Mouse (Mus musculus): ENCODE measurements around the gene Poll.

Gene Poll

GRCm38 (mm10) chr19:45578976-45579375 is 18.6 kb upstream of the Poll start:
- in situ Hi-C loops (cut with MboI, MseI) = no loop called here

GRCm38 (mm10) chr19:45577141-45577750 is 16.9 kb upstream of the Poll start:
- in situ Hi-C loops (cut with MboI, MseI) = no loop called here

DNA sequence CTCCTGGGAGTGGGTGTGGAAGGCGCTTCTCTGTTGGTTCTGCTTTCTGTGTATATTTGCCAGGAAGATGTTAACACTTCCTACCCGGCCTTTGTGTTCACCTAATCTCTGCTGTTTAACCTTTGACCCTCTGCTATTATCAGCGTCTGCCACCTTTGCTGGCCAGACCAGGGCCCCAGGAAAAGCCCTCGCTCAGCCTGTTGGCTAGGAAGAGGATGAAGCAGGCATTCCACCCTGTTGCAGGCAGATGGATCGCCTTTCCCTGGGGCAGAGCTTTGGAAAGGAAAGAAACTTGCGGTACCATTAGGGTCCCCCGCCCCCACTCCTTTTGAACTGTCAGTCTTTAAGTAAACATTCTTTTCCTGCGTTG is 15.3 kb upstream of the Poll start:
- in situ Hi-C loops (cut with MboI, MseI) = no loop called here

DNA sequence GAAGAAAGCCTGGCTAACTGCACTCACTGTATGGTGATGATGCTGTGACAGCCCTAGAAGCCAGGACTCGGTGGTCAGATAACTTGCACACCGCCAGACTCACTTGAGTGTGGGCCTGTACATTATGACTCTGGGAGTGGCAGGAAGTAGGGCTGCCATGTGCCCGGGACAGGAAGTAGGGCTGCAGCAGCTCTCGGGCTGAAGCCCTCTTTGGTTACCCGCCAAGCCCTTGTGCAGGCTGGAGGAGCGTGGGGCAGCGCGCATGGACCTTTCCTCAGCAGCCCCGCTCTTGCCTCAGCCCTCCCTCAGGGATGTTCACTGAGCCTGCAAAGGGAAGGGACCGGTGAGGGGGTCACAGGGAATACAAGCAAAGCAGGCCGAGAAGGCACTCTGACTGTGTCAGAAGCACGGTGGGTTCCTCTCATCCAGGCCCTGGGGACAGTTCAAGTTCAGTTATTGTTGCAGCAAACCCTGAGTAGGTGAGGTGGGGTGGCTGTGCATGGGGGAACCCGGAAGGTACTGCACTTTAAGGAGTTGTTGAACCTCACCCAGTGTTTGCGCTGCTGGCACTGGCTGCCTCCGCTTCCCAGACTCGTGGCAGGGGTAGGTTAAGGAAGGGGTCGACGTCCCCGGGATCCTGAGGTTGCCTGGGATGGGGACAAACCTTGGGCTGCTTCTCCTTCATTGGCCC is 14.8 kb upstream of the Poll start:
- in situ Hi-C loops (cut with MboI, MseI) = loop anchor here (5.0 to 25.0 kb wide), 2 partner anchors 162 to 172 kb away; partner anchors contain the start of genes Npm3 (in 2 of the 2) and Fgf8 (in 1 of the 2)

DNA sequence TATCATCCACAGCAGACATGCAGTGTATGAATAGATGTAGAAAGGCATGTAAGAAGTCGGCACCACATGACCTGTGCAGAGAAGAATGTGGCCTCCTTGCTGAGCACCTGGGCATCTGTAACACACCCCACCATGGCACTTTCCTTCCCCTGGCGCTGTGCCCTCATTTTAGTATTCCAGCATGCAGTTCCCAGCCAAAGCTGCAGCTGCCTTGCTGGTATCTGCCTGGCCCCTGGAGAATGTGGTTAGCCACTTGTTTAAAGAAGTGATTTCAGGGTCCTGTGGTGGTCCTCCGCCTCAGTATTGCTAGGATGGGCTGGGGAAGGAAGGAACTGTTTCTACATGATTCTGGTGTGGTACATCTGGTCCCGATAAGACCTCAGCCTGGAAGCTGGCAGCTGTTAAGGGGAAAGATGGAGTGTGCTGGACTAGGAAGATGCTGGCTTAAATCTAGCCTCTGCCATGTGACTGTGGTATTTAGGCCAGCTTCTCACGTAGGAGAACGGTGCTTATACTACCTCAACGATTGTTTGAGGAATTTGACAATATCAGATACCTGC is 14.1 kb upstream of the Poll start:
- in situ Hi-C loops (cut with MboI, MseI) = loop anchor here (5.0 to 25.0 kb wide), 2 partner anchors 163 to 173 kb away; partner anchors contain the start of genes Npm3 (in 2 of the 2) and Fgf8 (in 1 of the 2)

DNA sequence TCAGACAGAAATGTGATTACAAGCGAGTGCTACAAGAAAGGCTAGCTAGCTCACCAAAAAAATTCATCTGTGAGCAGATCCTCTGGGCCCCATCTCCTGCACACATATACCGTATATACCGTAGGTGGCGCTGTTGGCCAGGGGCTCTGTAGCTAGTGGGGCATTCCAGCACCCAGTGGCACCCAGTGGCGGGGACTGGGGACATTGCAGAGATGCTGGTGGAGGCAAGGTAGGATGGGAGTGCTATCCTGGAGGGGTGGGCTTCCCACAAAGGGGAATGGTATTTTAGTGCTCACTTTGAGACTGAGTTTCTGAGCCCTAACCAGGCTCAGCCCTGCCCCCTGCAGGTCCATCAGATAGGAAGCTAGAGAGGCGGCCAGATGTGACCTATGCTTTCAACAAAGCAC is 13.5 kb upstream of the Poll start:
- in situ Hi-C loops (cut with MboI, MseI) = loop anchor here (5.0 to 25.0 kb wide), 2 partner anchors 163 to 173 kb away; partner anchors contain the start of genes Npm3 (in 2 of the 2) and Fgf8 (in 1 of the 2)

- in situ Hi-C loops (cut with MboI, MseI) = loop anchor here (5.0 to 25.0 kb wide), 2 partner anchors 164 to 174 kb away; partner anchors contain the start of genes Npm3 (in 2 of the 2) and Fgf8 (in 1 of the 2)
Observed at GRCm38 (mm10) chr19:45573033-45573432, 12.7 kb upstream of the Poll start.

DNA sequence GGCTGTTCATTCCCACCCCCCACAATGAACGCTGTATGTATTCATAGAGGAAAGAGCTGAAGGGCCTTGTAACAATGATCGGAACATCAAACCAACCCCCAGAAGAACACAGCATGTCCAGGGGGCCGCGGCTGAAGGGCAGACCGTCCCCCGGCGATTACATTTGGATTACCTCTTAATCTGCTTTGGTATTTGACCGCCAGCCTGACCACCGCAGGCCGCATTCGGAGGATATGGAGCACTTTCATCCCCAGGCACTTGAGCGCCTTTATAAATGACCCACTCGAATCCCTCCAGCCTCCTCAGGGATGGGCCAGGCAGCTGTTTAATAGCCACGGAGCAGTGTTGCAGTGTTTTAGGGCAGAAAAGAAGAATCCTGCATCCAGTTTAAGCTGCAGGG is 7.0 kb upstream of the Poll start:
- in situ Hi-C loops (cut with MboI, MseI) = loop anchor here in 1 of 2 experiments (25.0 kb wide), 1 partner anchor 170 kb away; the partner anchor contains the start of genes Fgf8 and Npm3

DNA sequence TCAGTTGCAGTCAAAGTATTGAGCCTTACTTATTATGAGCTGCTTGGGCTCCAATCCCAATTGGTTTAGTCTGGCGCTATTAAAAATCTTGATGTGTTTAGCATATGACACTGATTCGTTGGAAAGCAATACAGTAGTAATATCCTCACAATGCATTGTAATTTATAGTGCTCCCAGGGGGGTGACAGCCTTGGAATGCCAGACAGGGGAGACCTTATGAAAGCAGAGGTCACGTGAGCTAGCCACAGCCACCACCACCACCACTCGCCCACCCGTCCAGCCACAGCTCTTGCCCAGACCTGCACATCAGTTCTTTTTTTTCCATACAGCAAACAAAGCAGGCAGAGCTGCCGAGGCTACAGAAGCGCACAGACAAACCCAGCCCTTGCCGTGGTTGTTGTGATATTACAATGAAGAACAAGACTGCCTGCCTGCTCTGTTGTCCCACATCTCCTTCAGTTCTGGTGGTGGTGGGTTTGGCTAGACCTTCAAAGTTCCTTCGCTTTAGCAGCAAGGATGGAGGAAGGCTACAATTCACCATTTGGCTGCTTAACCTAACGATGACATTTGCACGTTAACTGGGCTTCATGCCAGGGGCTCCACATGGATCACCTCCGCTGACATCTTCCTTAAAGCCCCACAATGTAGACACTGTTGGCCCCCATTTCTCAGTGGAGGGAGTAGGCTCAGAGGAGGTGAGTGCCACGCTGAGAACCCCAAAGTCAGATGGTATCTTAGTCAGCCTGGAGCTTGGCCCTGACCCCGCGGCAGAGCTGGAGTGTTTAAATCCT is 5.8 kb upstream of the Poll start:
- in situ Hi-C loops (cut with MboI, MseI) = loop anchor here in 1 of 2 experiments (25.0 kb wide), 1 partner anchor 171 kb away; the partner anchor contains the start of genes Fgf8 and Npm3

GRCm38 (mm10) chr19:45554136-45554535 is 6.2 kb downstream of the Poll start:
- in situ Hi-C loops (cut with MboI, MseI) = loop anchor here in 1 of 2 experiments (25.0 kb wide), 1 partner anchor 183 kb away; the partner anchor contains the start of genes Fgf8 and Npm3

GRCm38 (mm10) chr19:45552187-45552586 is 8.1 kb downstream of the Poll start:
- in situ Hi-C loops (cut with MboI, MseI) = loop anchor here in 1 of 2 experiments (25.0 kb wide), 1 partner anchor 185 kb away; the partner anchor contains the start of genes Fgf8 and Npm3

GRCm38 (mm10) chr19:45549948-45550347 is 10.4 kb downstream of the Poll start:
- in situ Hi-C loops (cut with MboI, MseI) = loop anchor here (5.0 to 25.0 kb wide), 4 partner anchors 187 to 333 kb away; partner anchors contain the start of genes Fgf8 (in 1 of the 2) and Npm3 (in 1 of the 2)

GRCm38 (mm10) chr19:45549128-45549915 is 11.0 kb downstream of the Poll start:
- in situ Hi-C loops (cut with MboI, MseI) = loop anchor here (5.0 kb wide), 3 partner anchors 267 to 332 kb away; no protein-coding TSS in a partner anchor

GRCm38 (mm10) chr19:45548196-45548595 is 12.1 kb downstream of the Poll start:
- in situ Hi-C loops (cut with MboI, MseI) = loop anchor here (5.0 kb wide), 3 partner anchors 266 to 331 kb away; no protein-coding TSS in a partner anchor

DNA sequence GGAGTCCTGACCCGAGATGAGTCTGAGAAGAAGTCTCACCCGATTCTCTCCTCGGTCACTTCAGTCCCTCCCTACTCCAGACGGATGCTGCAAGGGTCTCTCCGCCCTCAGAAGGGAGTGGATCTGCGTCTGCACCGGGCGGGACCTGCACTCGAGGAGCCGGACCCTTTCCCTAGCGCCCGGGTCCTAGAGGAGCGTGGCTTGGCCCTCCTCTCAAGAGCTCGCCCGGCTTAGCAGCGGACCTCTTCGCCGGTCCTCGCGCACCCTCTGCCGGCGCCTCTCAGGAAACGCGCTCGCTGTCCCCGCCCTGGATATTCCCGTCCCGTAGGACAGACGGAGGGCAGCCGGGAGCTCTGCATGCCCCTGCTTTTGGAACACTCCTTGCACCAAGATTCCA is 15.4 kb downstream of the Poll start:
- in situ Hi-C loops (cut with MboI, MseI) = loop anchor here (5.0 kb wide), 3 partner anchors 263 to 328 kb away; no protein-coding TSS in a partner anchor

DNA sequence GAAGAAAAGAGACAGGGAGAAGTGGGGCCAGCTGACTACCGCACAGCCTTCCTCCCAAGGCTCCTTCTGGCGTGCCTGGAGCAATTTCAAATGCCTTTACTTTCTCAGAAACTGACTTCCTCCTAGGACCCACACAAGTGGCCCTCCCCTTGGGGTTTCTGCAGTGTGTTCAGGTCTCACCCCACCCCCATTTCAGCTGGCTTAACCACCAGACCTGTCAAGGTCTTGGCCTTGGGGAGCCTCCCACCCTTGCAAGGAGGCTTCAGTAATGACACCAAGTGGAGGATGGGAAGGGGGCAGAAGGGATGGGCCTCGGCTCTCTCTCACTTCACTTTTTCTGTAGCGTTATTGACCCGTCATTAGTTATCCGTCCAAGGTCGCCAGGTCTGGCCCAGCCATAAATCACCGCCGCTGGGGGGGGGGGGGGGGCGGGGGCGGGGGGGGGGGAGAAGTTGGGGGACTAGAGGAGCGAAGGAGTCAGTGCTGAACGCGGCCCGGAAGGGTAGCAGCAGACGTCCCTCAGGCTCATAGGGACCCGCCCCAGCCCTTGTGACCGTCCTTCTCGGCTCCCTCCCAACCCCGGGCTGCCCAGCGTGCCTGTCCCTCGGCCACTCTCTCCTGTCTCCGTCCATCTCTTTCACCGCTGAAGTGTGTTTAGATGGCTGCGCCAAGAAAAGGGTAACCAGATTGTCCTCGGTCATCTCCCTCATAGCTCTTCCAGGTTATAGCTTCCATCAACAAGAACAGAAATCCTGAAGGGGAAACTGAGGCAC is 16.0 kb downstream of the Poll start:
- in situ Hi-C loops (cut with MboI, MseI) = no loop called here

- in situ Hi-C loops (cut with MboI, MseI) = no loop called here
Observed at GRCm38 (mm10) chr19:45542061-45542460, 18.3 kb downstream of the Poll start.

GRCm38 (mm10) chr19:45541409-45542041 is 18.8 kb downstream of the Poll start:
- in situ Hi-C loops (cut with MboI, MseI) = no loop called here

Measured in T-helper 17 cell (primary cell).